Mouse (Mus musculus) hindbrain, embryonic 13.5 days (tissue): Measurements from ENCODE around the gene Hdac4. TPM values are rescaled to one million over a fixed set of nuclear protein-coding genes. Genes with fewer than 3 reads are reported as not detected.

Experiments used
- ATAC-seq: fragments of 200-750 bp; cut with Nextera tagmentation; 2 replicates; pipeline ENCODE4 v1.8.0; 2017; ENCODE audit warnings: moderate TSS enrichment; ENCODE audit not compliant: low FRiP score
- H3K27ac ChIP-seq: fragments of 300-500 bp; sonication (generic); 2 replicates; pipeline ENCODE4 v1.5.1; 2015; ENCODE audit warnings: inconsistent platforms, mild to moderate bottlenecking, moderate library complexity
- H3K27me3 ChIP-seq: fragments of 300-500 bp; sonication (generic); 2 replicates; pipeline ENCODE4 v1.6.1; 2015; ENCODE audit warnings: mild to moderate bottlenecking, inconsistent platforms
- H3K36me3 ChIP-seq: fragments of 300-500 bp; sonication (generic); 2 replicates; pipeline ENCODE4 v1.6.1; 2015; ENCODE audit warnings: mild to moderate bottlenecking, inconsistent platforms
- H3K4me1 ChIP-seq: fragments of 300-500 bp; sonication (generic); replicated peaks from 2 replicates; pipeline ENCODE4 v1.6.1; 2015; ENCODE audit warnings: inconsistent platforms
- H3K4me2 ChIP-seq: fragments of 300-500 bp; sonication (generic); 2 replicates; pipeline ENCODE4 v1.6.1; 2015; ENCODE audit warnings: inconsistent platforms, mild to moderate bottlenecking, moderate library complexity
- H3K4me3 ChIP-seq: fragments of 300-500 bp; sonication (generic); 2 replicates; pipeline ENCODE4 v1.5.1; 2015; ENCODE audit warnings: mild to moderate bottlenecking, inconsistent platforms
- H3K9ac ChIP-seq: fragments of 300-500 bp; sonication (generic); 2 replicates; pipeline ENCODE4 v1.6.1; 2015; ENCODE audit warnings: mild to moderate bottlenecking, inconsistent platforms
- H3K9me3 ChIP-seq: fragments of 300-500 bp; sonication (generic); 2 replicates; pipeline ENCODE4 v1.6.1; 2016; ENCODE audit warnings: inconsistent platforms
- WGBS: fragments of 180-500 bp; shearing (Covaris S2); methylation state at CpG from one replicate; pipeline ENCODE4 v1.1.7; 2015; 5-methylcytosine and 5-hydroxymethylcytosine counted together
- polyA plus RNA-seq: library from polyadenylated mRNA; unstranded; fragments of >200 nt; fragmentation: Nextera tagmentation; extraction: Ambion mirVana; gene quantifications from 2 replicates; pipeline ENCODE4 v1.2.1, GENCODE M21; 2015

Gene Hdac4
- polyA plus RNA-seq, 1 experiment from 2014 or later: 25.3 TPM

DNA sequence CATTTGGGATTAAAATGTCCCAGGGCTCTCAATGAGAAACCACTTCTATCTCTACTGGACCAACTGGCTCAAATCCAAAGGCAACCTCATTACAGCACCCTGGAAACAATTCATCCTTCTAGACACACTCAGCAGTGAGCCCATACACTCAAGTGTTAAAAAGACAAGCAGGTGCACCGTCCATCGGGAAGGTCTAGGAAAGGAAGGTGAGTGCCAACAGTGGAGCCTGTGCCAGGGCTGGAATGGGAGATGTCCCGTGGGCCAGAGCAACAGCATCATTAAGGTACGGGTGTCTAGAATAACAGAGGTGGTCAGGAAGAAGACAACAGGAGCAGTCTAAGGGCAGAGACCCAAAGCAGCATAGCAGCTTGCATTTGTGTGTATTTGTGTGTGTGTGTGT, 173.5 kb downstream of the Hdac4 start:
- H3K4me3 ChIP-seq: no peak overlapping the region
- H3K27me3 ChIP-seq: no peaks in the 10 kb centered on the region
- H3K9ac ChIP-seq: no peak overlapping the region
- no peaks in the 10 kb centered on the region for H3K9me3 ChIP-seq
- H3K4me2 ChIP-seq: no peak overlapping the region
- no peak overlapping the region for H3K27ac ChIP-seq
- WGBS: 71% methylated on average over 4 of the region's 4 CpGs
- H3K4me1 ChIP-seq: peaks cover 14% of the 10 kb centered on the region
- H3K36me3 ChIP-seq: peaks cover 11% of the 10 kb centered on the region
- no peak for ATAC-seq

DNA sequence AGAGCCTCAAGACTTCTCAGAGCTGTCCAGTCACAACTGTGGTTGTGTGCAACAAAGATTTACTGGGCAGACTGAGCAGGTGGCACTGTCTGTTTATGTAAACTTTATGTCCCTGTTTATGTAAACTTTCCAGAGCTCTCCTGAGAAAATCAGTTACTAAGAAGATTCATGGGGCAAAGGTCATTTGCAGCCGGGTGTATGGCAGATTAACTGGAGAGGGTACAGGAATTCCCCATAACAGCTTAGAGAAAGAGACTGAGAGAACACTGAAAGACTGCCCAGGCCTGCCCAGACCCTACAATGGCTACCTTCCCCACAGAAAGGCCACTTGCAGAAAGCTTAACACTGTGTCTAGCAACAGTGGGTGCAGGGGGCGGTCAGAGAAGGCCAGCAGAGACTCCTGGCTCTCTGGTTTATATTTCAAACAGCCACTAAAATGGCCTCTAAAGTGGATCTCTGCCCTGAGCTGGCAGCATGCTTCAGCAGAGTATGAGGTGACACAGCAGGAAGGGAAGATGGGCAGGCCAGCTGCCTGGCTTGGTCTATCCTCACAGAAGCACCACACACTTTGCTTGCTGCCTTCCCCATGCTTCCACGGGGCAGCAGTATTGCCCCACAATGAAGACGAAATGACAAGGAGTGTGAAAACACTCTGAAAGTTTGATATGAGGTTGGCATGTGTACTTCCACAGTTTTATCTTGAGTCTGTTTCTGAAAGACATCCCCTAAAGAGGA, 179.4 kb downstream of the Hdac4 start:
- WGBS: 83% methylated on average over 4 of the region's 4 CpGs
- H3K36me3 ChIP-seq: peaks cover 8% of the 10 kb centered on the region
- no peaks in the 10 kb centered on the region for H3K9me3 ChIP-seq
- H3K4me2 ChIP-seq: no peak overlapping the region
- no peak overlapping the region for H3K27ac ChIP-seq
- no peak for ATAC-seq
- no peak overlapping the region for H3K4me3 ChIP-seq
- H3K27me3 ChIP-seq: no peaks in the 10 kb centered on the region
- no peak overlapping the region for H3K9ac ChIP-seq
- peaks cover under 1% of the 10 kb centered on the region; the same call in 1 of the 2 replicates for H3K4me1 ChIP-seq

DNA sequence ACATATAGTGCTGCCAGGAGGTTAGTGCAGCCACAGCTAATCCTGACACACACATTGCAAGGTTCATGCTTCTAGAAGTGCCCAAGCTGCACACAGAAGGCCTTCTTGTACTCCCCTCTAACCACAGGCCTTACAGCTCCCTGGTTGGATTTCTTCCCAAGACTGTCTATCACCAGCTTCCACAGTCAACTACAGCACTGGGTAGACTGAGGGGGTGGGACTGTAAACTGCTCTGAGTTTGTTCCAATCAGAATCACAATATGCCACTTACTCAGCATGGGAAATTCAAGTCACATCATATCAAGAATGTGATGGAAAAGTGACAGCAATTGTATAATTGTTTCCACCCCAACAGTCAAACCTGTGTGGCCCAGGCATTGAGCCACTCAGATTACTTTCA, 180.2 kb downstream of the Hdac4 start:
- Histone ChIP-seq H3K4me2 (no peak overlapping the region), H3K27me3 (no peaks in the 10 kb centered on the region), H3K4me1 (no peaks in the 10 kb centered on the region), H3K9me3 (no peaks in the 10 kb centered on the region), H3K36me3 (peaks cover 8% of the 10 kb centered on the region), H3K4me3 (no peak overlapping the region), H3K27ac (no peak overlapping the region), H3K9ac (no peak overlapping the region)
- ATAC-seq: no peak

DNA sequence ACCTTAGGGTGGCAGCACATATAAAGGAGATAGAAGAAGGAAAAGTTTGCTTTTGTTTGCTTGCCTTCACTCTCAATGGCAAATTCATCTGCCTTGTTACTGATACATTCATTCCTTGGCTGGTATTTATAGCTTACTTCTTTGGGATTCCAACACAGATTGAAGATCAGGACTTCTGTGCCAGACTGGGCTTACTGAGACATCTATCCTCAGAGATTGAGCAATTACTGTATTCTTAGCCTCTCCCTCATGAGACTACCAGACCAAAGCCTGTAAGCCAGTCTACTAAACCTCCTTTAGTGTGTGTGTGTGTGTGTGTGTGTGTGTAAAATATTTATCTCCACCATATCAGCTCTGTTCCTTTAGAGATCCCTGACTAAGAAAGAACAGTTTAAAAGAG, 181.0 kb downstream of the Hdac4 start:
- ATAC-seq: no peak
- Histone ChIP-seq H3K27ac (no peak overlapping the region), H3K9ac (no peak overlapping the region)

DNA sequence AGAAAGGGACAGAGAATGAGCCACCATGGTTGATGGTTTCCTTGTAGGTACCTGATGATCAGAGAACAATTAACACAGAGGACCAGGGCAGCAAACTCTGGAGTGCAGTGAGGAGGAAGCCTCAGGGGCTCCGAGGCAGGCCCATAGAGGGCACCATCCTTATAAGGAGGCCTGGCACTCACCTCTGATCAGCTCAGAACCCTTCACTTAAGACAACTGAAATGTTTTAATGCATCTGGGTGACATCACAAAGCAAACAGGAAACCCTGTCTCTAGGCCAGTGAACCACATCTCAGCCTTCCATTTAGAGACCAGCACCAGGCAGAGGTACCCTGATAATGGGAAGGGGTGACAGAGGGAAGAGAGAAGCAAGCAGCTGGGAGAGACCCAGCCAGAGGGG, 188.8 kb downstream of the Hdac4 start:
- WGBS: 44% methylated on average over 1 of the region's 1 CpGs
- no peak overlapping the region for H3K9ac ChIP-seq
- ATAC-seq: no peak

More for the DNA sequence above, 181.0 kb downstream of the Hdac4 start:
- Histone ChIP-seq H3K36me3 (peaks cover 8% of the 10 kb centered on the region), H3K4me1 (no peaks in the 10 kb centered on the region), H3K27me3 (no peaks in the 10 kb centered on the region), H3K4me2 (no peak overlapping the region), H3K9me3 (no peaks in the 10 kb centered on the region), H3K4me3 (no peak overlapping the region)

DNA sequence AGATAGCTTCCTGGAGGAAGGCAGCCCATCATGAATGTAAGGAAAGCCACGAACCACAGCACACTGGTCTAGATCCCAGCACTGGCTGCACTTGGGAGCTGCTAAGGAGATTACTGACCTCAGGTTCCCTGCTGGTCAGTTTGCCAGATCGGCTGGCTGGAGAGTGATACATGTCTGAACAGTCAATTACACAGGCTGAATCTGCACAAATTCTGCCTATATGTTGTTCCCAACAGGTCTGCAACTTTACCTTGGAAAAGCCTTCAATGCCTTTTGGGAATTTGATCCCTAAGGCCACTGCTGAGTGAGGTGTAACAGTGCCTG, 189.9 kb downstream of the Hdac4 start:
- WGBS: 56% methylated on average over 2 of the region's 2 CpGs
- Histone ChIP-seq H3K9ac (no peak overlapping the region), H3K9me3 (no peaks in the 10 kb centered on the region), H3K27ac (no peak overlapping the region; the same call in 1 of the 2 replicates), H3K4me1 (0 out of 2 replicates have a peak, but pooled peaks cover 5% of the 10 kb centered on the region), H3K36me3 (peaks cover 13% of the 10 kb centered on the region), H3K27me3 (no peaks in the 10 kb centered on the region), H3K4me2 (no peak overlapping the region), H3K4me3 (no peak overlapping the region)
- ATAC-seq: no peak

More for the DNA sequence above, 188.8 kb downstream of the Hdac4 start:
- Histone ChIP-seq H3K4me1 (0 out of 2 replicates have a peak, but pooled peaks cover 5% of the 10 kb centered on the region), H3K36me3 (peaks cover 7% of the 10 kb centered on the region), H3K4me2 (no peak overlapping the region), H3K27me3 (no peaks in the 10 kb centered on the region), H3K9me3 (no peaks in the 10 kb centered on the region), H3K4me3 (no peak overlapping the region), H3K27ac (no peak overlapping the region)

DNA sequence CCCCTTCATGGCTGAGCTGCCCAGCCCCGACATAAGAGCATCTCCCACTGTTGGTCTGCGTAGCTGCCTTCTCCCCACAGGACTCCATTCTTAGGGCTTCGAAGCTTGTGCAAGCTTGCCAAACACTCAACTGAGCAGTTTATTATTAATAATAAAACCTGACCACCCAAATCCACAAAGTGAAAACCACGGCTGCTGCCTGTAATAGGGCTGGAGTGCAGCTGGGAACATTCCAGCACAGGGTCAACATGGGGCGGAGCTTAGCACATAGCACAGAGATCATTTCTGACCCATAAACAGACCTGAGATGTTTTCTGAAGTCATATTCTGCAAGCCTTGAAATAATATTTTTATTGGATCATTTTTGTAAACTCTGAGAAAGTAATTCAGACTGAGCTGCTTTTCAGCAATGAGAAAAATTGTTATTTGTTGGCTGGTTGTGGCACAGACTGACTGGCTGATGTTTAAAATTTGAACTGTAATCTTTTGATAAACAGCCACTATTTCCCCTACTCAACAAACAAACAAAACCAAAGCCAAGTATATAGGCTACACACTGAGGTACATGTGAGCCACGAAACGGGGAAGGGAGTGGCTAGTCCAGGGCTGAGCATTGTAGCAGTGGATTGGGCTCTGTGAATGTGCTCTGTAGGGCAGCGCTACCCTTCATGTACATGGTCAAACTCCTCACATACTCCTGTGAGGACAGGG, 190.4 kb downstream of the Hdac4 start:
- 80% methylated on average over 8 of the region's 8 CpGs for WGBS
- H3K36me3 ChIP-seq: peaks cover 18% of the 10 kb centered on the region
- no peaks in the 10 kb centered on the region for H3K9me3 ChIP-seq
- no peak overlapping the region for H3K9ac ChIP-seq
- no peaks in the 10 kb centered on the region for H3K27me3 ChIP-seq
- H3K4me3 ChIP-seq: no peak overlapping the region
- no peak overlapping the region for H3K4me2 ChIP-seq
- no peak for ATAC-seq
- 0 out of 2 replicates have a peak, but pooled peaks cover 5% of the 10 kb centered on the region for H3K4me1 ChIP-seq
- no peak overlapping the region; the same call in 1 of the 2 replicates for H3K27ac ChIP-seq

DNA sequence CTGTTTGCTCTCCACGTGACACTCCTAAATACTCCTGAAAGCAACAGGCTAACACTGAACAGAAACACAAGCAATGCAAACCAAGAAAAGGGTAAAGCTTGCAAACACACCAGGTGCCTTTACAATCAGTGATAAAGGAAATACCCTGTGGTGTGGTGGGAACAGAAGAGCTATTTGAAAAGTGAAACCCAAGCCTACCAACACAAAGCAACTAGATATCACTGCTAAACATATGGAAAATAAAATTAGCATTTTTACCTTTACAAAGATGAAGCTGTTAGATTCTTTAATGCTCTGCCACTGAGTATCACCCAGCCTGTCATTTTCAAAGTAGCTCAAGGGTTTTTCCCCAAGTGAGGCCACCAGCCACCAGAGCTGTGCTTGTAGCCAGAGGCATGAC, 191.4 kb downstream of the Hdac4 start:
- Histone ChIP-seq H3K4me2 (no peak overlapping the region), H3K4me3 (no peak overlapping the region), H3K9me3 (no peaks in the 10 kb centered on the region), H3K27me3 (no peaks in the 10 kb centered on the region), H3K4me1 (0 out of 2 replicates have a peak, but pooled peaks cover 5% of the 10 kb centered on the region), H3K27ac (no peak overlapping the region), H3K36me3 (peaks cover 18% of the 10 kb centered on the region), H3K9ac (no peak overlapping the region)
- ATAC-seq: no peak
- WGBS: 62% methylated on average over 1 of the region's 1 CpGs

DNA sequence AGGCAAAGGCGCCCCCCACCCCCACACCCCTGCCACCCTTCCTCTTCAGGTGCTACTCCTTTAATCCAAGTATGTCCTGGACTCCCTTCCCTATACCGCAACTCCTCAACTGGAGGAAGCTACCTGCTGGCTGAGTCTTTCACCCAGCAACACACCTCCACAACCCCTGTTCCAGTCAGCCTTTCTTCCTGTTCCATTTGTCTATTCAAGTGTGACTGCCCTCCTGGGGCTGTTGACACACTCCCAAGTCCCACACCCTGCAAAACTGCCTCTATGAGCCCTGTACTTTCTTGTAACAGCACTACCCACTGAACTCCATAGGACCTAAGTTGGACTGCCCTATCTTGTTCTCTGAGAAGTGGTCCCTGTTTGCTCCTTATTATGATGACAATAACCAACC, 195.3 kb downstream of the Hdac4 start:
- WGBS: 98% methylated on average over 2 of the region's 2 CpGs
- no peak overlapping the region for H3K9ac ChIP-seq

DNA sequence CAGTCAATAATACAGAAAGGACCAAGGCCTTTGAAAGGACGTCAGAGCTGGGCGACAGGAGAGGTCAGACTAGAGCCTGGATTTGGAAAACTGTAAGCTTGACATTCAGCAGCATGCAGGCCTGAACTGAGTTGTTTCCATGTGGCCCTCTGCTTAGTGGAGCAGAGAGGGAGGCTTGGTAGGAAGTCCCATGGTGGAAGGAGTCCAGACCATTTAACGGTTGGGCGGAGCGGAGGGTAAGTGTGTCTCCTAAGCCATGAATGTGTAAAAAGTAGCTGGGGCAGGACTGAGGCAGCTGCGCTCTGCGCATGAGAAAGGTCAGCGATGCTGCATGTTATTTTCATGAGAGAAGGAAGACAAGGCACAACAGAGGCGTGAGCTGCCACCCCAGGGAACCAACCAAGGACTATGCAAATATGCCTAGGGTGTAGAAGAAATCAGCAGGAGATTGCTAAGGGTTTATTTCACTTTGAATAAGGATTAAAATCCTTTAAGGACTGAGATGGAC, 201.8 kb downstream of the Hdac4 start:
- Histone ChIP-seq H3K27ac (no peak overlapping the region), H3K4me2 (no peak overlapping the region), H3K4me3 (no peak overlapping the region), H3K27me3 (no peaks in the 10 kb centered on the region), H3K9ac (no peak overlapping the region), H3K36me3 (peaks cover 64% of the 10 kb centered on the region), H3K9me3 (no peaks in the 10 kb centered on the region), H3K4me1 (peaks cover 4% of the 10 kb centered on the region; the same call in 1 of the 2 replicates)
- no peak for ATAC-seq
- WGBS: 69% methylated on average over 9 of the region's 9 CpGs

More for the DNA sequence above, 195.3 kb downstream of the Hdac4 start:
- Histone ChIP-seq H3K27me3 (no peaks in the 10 kb centered on the region), H3K4me3 (no peak overlapping the region), H3K27ac (no peak overlapping the region), H3K36me3 (peaks cover 36% of the 10 kb centered on the region), H3K9me3 (no peaks in the 10 kb centered on the region), H3K4me2 (no peak overlapping the region), H3K4me1 (0 out of 2 replicates have a peak, but pooled peaks cover under 1% of the 10 kb centered on the region)
- no peak for ATAC-seq

DNA sequence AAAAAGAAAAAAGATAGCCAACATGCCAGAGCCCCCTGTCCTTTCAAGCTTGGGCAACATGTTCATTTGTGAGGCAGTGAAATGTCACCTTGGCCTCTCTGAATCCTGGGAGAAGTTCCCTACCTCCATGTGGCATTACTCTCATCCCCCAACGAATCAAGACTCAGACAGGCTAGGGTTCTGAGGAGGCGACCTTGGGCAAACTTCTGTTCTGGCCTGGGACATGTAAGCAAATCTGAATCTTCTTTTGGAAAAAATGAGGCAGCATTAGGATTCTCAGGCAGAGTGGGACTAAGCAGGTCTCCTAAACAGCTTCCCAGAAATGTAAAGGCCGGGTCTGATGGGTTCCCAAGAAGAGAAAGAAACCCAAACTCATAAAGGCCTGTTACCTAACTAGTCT, 202.8 kb downstream of the Hdac4 start:
- 89% methylated on average over 3 of the region's 3 CpGs for WGBS
- Histone ChIP-seq H3K27ac (no peak overlapping the region), H3K27me3 (no peaks in the 10 kb centered on the region), H3K4me1 (peaks cover 4% of the 10 kb centered on the region; the same call in 1 of the 2 replicates), H3K9ac (no peak overlapping the region), H3K9me3 (no peaks in the 10 kb centered on the region), H3K36me3 (peaks cover 73% of the 10 kb centered on the region), H3K4me3 (no peak overlapping the region), H3K4me2 (no peak overlapping the region)
- ATAC-seq: no peak

DNA sequence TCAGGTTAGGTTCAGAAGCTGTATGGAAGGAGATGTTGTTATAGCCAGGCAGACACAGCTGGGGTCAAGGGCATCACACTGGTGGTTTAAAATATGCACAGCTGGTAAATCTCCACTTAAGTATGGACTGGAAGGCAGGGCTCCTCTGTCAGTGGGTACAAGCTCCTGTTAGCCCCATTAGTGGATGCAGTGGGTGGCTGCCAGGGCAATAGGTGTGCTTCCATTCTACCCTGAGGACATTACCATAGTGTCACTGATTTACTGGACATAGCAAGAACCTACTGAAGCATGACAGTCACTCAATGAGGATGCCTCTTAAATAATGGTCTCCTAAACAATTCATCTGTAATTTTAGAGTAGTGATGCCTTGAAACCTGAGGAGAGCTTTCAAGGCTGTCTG, 203.9 kb downstream of the Hdac4 start:
- Histone ChIP-seq H3K4me3 (no peak overlapping the region), H3K36me3 (peaks cover 83% of the 10 kb centered on the region), H3K27ac (no peak overlapping the region), H3K4me2 (no peak overlapping the region), H3K9ac (no peak overlapping the region), H3K9me3 (no peaks in the 10 kb centered on the region), H3K4me1 (peaks cover 4% of the 10 kb centered on the region; the same call in 1 of the 2 replicates), H3K27me3 (no peaks in the 10 kb centered on the region)
- no peak for ATAC-seq
